Mouse (Mus musculus) stomach, postnatal 0 days (tissue): Measurements from ENCODE around the gene Dnah12.

Experiments
- CTCF ChIP-seq: IDR thresholded peaks from 2 replicates; pipeline ENCODE4 v1.5.1; 2016; ENCODE audit warnings: antibody characterized with exemption, low read depth, mild to moderate bottlenecking, moderate library complexity
- EP300 ChIP-seq: optimal IDR thresholded peaks from 2 replicates; pipeline ENCODE3; 2016; ENCODE audit warnings: antibody characterized with exemption

DNA sequence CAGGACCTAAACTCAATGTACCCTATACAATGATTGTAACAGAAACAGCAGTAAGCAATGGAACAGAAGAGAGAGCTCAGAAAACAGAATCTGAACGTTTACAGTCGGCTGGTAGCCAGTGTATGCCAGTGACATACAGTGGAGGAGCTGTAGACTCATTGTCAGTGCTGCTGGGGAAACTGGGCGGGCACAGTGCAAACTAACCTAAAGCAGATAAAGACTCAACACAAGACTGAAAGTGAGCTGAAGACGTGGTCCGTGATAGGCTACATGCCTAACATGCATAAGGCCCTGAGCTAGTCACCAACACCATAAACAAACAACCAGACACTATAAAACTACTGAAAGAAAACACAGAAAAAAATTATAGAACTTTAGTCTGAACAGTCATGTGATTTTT lies 188.6 kb downstream of the Dnah12 start:
- TF ChIP-seq CTCF: no peak
- no peak for TF ChIP-seq EP300
